Mouse (Mus musculus) brain, adult 10 weeks (tissue): ENCODE results near the gene Sfr1. TPM values are rescaled to one million over a fixed set of nuclear protein-coding genes. Genes with fewer than 3 reads are reported as not detected.

ENCODE experiments used
- polyA plus RNA-seq: library from polyadenylated mRNA; stranded (reverse); fragments of 350-450 nt; fragmentation: Illumina TruSeq; extraction: RNeasy Lipid Tissue Mini Kit (QIAGEN cat#74804); gene quantifications from one replicate; pipeline ENCODE4 v1.2.3, GENCODE M21; 2015; ENCODE audit warnings: low read depth, low replicate concordance

The Sfr1 gene
- polyA plus RNA-seq: 117 TPM

GRCm38 (mm10) chr19:47731071-47731881 is at the start of gene Sfr1:
Sfr1 (plus strand) TSS chr19:47731682.

DNA sequence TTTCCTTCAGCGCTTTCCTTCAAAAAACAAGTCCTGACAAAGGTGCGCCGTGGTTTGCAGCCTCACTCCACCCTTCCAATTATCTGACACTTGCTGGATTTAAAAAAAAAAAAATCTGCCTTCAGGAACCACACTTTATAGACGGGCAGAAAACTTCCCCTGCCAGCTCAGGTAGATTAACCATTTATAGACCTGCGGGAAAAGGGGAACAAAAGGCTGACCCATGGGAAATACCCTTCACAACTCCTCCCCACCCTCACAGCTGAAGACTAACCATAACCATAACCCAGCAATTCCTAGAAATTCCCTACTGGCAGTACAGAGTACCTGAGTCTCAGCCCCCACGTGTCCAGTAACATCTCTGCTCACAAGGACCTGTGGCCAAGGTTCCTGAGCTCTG is 39.5 kb upstream of the Sfr1 start, which contains the start of gene Col17a1:
Col17a1 (minus strand) TSS at position 101 of the 400 bp plus-strand sequence.

Other genes starting within 250 kb of the Sfr1 start
- 20.1 TPM for gene Stn1, start 194.2 kb upstream of the Sfr1 start, polyA plus RNA-seq
- 36.0 TPM for gene Slk, start 152.0 kb upstream of the Sfr1 start, polyA plus RNA-seq
- 1.0 TPM for gene Col17a1, start 39.6 kb upstream of the Sfr1 start, polyA plus RNA-seq
- gene Gsto1, start 123.3 kb downstream of the Sfr1 start, polyA plus RNA-seq: 57.5 TPM
- 0.58 TPM for gene Gsto2, start 133.9 kb downstream of the Sfr1 start, polyA plus RNA-seq
- gene Cfap43, start 187.6 kb downstream of the Sfr1 start, polyA plus RNA-seq: 1.3 TPM
- 0.49 TPM for gene Itprip, start 187.6 kb downstream of the Sfr1 start, polyA plus RNA-seq
- 0.34 TPM for gene Cfap58, start 206.0 kb downstream of the Sfr1 start, polyA plus RNA-seq